Mouse (Mus musculus): ENCODE data around the gene Gm20388. TPM values are rescaled to one million over a fixed set of nuclear protein-coding genes. Genes with fewer than 3 reads are reported as not detected.
A peak's percentile ranks its signal among the peaks of the same experiment; 100 is the strongest.

Gm20388 gene
- polyA plus RNA-seq, 1 experiment from 2014 or later = not detected

DNA sequence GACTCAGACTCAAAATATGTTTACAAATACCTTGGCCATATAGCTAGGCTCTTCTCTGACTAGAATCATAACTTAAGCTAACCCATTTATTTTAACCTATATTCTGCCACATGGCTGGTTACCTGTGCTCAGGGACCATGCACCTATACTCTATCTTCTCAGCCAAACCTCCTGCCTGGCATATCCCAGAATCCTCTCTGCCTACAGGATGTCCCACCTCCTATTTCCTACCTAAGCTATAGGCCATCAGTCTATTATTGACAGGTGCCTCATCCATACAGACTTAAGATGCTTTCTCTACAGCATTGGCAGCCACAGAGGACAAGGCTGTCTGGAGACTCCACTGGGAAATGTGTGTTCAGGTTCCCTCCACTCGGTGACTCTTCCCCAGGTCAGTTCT, 1468.7 kb downstream of the Gm20388 start:
- 61% methylated on average over 1 of the region's 1 CpGs for WGBS (ENCODE audit: insufficient replicate concordance)
- Histone ChIP-seq H3K9ac (no peak overlapping the region), H3K4me3 (no peak overlapping the region), H3K36me3 (no peaks in the 10 kb centered on the region), H3K4me2 (no peak overlapping the region), H3K27ac (no peak overlapping the region), H3K4me1 (peaks cover 35% of the 10 kb centered on the region), H3K27me3 (replicated peaks) (peaks cover 34% of the 10 kb centered on the region), H3K9me3 (replicated peaks) (no peaks in the 10 kb centered on the region)
- ATAC-seq = no peak

DNA sequence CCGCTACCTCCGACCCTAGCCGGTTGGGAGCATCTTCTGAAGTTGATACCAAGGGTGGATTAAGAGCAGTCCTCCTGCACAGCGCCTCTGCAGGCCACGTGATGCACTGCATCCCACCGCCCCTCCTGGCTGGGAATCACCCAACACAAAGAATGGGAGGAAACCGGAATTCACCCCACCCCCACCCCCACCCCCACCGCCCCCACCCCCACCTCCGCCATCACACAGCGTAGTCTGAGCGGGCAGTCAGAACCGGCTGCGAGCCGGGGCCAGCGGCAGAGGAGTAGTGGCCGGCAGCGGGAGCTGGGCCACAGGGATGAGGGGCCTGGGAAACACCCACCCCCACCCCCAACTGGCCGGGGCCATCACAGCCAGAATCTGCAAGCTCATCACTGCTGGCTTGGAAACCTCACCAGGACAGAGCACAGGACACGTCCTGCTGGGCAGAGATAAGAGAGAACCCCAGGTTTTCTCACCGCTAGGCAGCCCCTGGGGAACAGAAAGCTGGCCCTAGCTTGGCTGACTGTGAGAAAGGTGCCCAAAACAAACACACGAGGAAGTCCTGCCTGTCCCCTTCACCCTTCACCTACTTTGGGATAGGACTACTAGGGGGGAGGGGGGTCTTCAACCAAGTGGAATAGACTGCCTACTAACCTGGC, 1472.1 kb downstream of the Gm20388 start:
- no peaks in the 10 kb centered on the region for H3K36me3 ChIP-seq
- WGBS (ENCODE audit: insufficient replicate concordance) = 1% methylated on average over 18 of the region's 21 CpGs
- peak overlapping the region; percentile 39; the same call in 1 of the 2 replicates for H3K9ac ChIP-seq
- H3K27ac ChIP-seq = peak overlapping the region; percentile 30
- peaks cover 18% of the 10 kb centered on the region for H3K4me1 ChIP-seq
- H3K9me3 ChIP-seq (replicated peaks) = no peaks in the 10 kb centered on the region
- ATAC-seq = peak; percentile 68
- peak overlapping the region; percentile 21 for H3K4me3 ChIP-seq
- H3K27me3 ChIP-seq (replicated peaks) = peaks cover 32% of the 10 kb centered on the region
- H3K4me2 ChIP-seq = peak overlapping the region; percentile 55

DNA sequence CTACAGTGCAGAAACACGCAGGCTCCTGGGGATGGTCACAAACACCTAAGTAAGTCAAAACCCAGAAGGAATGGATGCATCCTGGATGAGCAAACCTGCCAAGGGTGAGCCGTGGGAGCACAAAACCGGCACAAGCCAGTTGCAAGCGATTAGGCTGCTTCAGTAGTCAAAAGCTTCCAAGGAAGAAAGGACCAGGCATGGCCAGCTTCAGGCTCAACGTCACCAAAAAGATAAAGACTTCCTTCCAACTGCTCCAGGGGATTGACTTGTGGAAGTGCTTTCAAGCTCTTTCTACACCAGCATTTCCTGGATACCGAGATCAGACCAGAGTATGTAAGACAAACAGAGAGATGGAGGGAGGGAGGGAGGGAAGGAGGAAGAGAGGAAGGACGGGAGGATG, 1474.9 kb downstream of the Gm20388 start:
- H3K27ac ChIP-seq = no peak overlapping the region
- WGBS (ENCODE audit: insufficient replicate concordance) = 26% methylated on average over 7 of the region's 7 CpGs
- H3K27me3 ChIP-seq (replicated peaks) = peaks cover 45% of the 10 kb centered on the region
- no peak overlapping the region for H3K4me3 ChIP-seq
- no peaks in the 10 kb centered on the region for H3K36me3 ChIP-seq
- peaks cover 12% of the 10 kb centered on the region for H3K4me1 ChIP-seq
- H3K9ac ChIP-seq = no peak overlapping the region
- H3K9me3 ChIP-seq (replicated peaks) = no peaks in the 10 kb centered on the region
- H3K4me2 ChIP-seq = no peak overlapping the region
- no peak for ATAC-seq

DNA sequence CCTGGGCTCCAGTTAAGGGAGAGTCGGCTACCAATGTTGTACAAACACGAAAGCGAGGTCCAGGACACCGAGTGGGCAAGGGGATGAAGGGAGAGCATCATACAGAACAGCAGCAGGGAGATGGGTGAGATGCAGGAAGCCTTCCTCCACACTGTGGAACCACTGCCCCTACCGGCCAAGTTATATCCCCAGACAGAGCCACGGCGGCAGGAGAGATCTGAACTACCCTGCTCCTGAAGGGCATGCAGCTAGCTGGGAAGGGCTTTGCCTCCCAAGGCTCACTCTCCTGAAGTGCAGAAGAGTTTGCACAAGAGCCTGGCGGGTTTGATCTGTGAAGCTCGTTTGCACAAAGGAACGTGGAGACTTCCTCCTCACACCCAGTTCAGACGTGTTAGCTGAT, 1480.0 kb downstream of the Gm20388 start:
- Histone ChIP-seq H3K36me3 (no peaks in the 10 kb centered on the region), H3K9ac (no peak overlapping the region), H3K4me2 (no peak overlapping the region), H3K9me3 (replicated peaks) (no peaks in the 10 kb centered on the region), H3K27ac (no peak overlapping the region), H3K4me1 (peaks cover 4% of the 10 kb centered on the region; the same call in 1 of the 2 replicates), H3K4me3 (no peak overlapping the region), H3K27me3 (replicated peaks) (peaks cover 64% of the 10 kb centered on the region)
- no peak for ATAC-seq
- 11% methylated on average over 11 of the region's 11 CpGs for WGBS (ENCODE audit: insufficient replicate concordance)

DNA sequence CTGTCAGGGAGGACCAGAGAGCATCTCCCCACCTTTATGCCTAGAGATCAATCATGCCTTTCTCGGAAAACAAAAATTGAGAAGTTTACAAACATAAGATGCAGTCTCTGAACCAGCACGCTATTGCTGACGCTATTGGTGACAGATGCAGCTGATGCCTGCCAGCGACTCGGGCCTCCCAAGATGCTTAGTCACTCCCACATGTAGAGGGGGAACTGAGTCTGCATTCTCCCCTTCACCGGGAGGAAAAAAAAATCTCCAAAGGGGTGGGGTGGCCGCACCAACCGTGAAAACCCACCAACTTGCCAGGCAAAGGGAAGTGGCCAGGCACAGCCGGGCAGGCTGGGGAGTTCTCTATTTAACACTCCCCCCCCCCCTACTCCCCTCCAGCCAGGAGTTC, 1480.6 kb downstream of the Gm20388 start:
- H3K4me1 ChIP-seq = peaks cover 4% of the 10 kb centered on the region; the same call in 1 of the 2 replicates
- H3K4me2 ChIP-seq = no peak overlapping the region
- no peak overlapping the region for H3K27ac ChIP-seq
- no peaks in the 10 kb centered on the region for H3K36me3 ChIP-seq
- ATAC-seq = no peak
- H3K9ac ChIP-seq = no peak overlapping the region
- no peak overlapping the region for H3K4me3 ChIP-seq
- peaks cover 70% of the 10 kb centered on the region for H3K27me3 ChIP-seq (replicated peaks)
- WGBS (ENCODE audit: insufficient replicate concordance) = 2% methylated on average over 9 of the region's 9 CpGs
- H3K9me3 ChIP-seq (replicated peaks) = no peaks in the 10 kb centered on the region

DNA sequence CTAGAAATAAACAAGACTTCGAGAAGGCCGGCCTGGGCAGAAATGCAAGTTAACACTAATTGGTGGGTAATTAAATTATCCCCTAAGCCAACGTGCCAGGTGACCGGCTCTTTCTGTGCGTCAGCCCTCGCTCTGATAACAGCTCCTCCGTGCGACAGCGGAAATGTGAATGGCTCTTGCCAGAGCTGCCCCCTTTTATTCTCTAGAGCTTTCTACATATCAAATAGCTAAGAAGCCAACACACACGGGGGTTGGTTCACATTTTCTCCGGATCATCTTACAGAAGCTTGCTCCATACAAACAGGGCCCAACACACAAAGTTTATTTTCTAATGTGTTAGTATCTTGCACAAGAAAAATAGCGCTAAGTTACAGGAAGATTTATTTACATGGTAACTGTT, 1481.1 kb downstream of the Gm20388 start:
- no peak for ATAC-seq
- peaks cover 4% of the 10 kb centered on the region; the same call in 1 of the 2 replicates for H3K4me1 ChIP-seq
- peaks cover 73% of the 10 kb centered on the region for H3K27me3 ChIP-seq (replicated peaks)
- H3K36me3 ChIP-seq = no peaks in the 10 kb centered on the region
- H3K4me3 ChIP-seq = no peak overlapping the region
- H3K9me3 ChIP-seq (replicated peaks) = no peaks in the 10 kb centered on the region
- WGBS (ENCODE audit: insufficient replicate concordance) = 9% methylated on average over 12 of the region's 12 CpGs
- no peak overlapping the region for H3K9ac ChIP-seq
- no peak overlapping the region for H3K27ac ChIP-seq
- no peak overlapping the region for H3K4me2 ChIP-seq

DNA sequence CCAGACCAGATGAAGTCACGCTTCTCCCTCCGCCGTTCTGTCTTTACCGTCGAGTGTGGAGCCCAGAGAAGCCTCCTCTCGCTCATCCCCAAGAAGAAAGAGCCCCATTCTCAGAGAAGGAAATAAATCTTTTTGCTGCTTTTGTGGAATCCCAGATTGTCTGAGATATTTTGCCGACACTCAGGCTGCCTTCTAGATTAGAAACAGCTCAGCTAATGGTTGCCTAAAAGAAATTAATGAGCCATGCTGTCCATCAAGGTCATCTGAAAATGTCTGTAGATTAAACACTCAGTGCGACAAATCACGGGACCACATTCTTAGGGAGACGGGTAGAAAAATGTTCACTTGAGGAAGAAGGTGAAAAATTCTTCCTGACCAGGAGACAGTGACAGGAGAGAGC, 1481.8 kb downstream of the Gm20388 start:
- Histone ChIP-seq H3K4me1 (peaks cover 4% of the 10 kb centered on the region; the same call in 1 of the 2 replicates), H3K27me3 (replicated peaks) (peaks cover 73% of the 10 kb centered on the region), H3K36me3 (no peaks in the 10 kb centered on the region), H3K4me3 (no peak overlapping the region), H3K9me3 (replicated peaks) (no peaks in the 10 kb centered on the region), H3K9ac (no peak overlapping the region), H3K4me2 (no peak overlapping the region), H3K27ac (no peak overlapping the region)
- 52% methylated on average over 10 of the region's 10 CpGs for WGBS (ENCODE audit: insufficient replicate concordance)
- no peak for ATAC-seq

DNA sequence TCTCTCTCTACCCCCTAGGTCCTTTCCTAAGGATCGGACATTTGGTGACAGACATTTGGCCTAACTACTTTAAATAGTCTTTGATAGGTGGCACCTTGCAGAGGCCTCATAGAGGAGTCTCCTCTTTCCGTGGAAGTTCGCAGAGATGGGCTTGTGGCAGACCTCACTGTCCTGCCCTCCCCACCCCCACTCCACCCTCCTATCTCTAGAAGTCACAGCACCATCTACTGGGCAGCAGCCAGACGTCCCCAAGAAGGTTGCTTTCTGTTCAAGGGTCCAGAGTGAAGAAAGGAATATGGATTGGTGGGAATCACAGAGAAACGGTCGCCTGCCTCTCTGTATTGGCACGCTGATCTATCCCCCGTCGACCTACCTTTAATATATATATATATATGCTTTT, 1482.5 kb downstream of the Gm20388 start:
- ATAC-seq = no peak
- H3K4me1 ChIP-seq = peaks cover 4% of the 10 kb centered on the region; the same call in 1 of the 2 replicates

DNA sequence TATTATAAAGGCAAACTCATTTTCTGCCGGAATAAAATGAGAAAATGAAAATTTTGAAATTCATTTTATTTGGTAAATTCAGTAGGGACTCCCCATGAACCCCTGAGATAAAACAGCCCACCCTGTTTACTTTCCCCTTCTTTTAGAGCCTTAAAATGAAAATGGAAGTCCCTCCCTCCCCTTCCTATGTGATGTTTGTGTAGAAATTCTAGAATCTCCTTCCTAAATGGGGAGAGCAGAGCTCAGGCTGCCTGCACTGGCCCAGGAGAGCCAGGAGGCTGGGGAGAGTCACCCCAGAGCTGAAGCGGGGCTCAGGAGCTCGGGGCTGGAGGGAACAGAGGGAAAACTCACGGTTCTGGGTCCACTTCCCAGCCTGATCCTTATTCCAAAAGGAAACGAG, 1484.0 kb downstream of the Gm20388 start:
- 54% methylated on average over 5 of the region's 5 CpGs for WGBS (ENCODE audit: insufficient replicate concordance)

More for the DNA sequence above, 1482.5 kb downstream of the Gm20388 start:
- peaks cover 73% of the 10 kb centered on the region for H3K27me3 ChIP-seq (replicated peaks)
- no peaks in the 10 kb centered on the region for H3K36me3 ChIP-seq
- no peak overlapping the region for H3K27ac ChIP-seq
- H3K9me3 ChIP-seq (replicated peaks) = no peaks in the 10 kb centered on the region
- WGBS (ENCODE audit: insufficient replicate concordance) = 14% methylated on average over 9 of the region's 9 CpGs
- H3K9ac ChIP-seq = no peak overlapping the region
- no peak overlapping the region for H3K4me3 ChIP-seq
- no peak overlapping the region for H3K4me2 ChIP-seq

DNA sequence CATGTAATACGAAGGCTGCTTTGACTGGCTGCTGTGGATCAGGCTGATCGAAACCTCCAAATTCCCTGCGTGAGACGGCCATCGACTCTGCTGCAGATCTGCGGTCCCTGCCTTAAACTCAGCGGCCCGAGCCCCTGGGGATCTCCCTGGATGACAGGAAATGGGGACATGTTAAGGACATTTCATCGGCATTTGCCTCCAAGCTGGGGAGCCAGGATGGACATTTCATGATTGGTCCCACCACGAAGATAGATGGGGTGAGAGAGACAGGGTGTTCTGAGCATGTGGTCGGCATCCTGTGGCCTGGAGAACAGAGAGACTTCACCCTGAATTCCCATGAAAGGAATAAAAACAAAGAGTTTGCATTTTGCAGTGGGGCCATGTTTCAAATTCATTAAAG, 1484.7 kb downstream of the Gm20388 start:
- no peak overlapping the region for H3K9ac ChIP-seq
- H3K9me3 ChIP-seq (replicated peaks) = no peaks in the 10 kb centered on the region
- 54% methylated on average over 11 of the region's 11 CpGs for WGBS (ENCODE audit: insufficient replicate concordance)
- H3K36me3 ChIP-seq = no peaks in the 10 kb centered on the region
- H3K4me3 ChIP-seq = no peak overlapping the region
- peaks cover 62% of the 10 kb centered on the region for H3K27me3 ChIP-seq (replicated peaks)
- no peak overlapping the region for H3K4me2 ChIP-seq
- H3K4me1 ChIP-seq = peaks cover 4% of the 10 kb centered on the region; the same call in 1 of the 2 replicates
- no peak for ATAC-seq
- no peak overlapping the region for H3K27ac ChIP-seq

More for the DNA sequence above, 1484.0 kb downstream of the Gm20388 start:
- Histone ChIP-seq H3K9me3 (replicated peaks) (no peaks in the 10 kb centered on the region), H3K4me3 (no peak overlapping the region), H3K27me3 (replicated peaks) (peaks cover 68% of the 10 kb centered on the region), H3K4me2 (no peak overlapping the region), H3K36me3 (no peaks in the 10 kb centered on the region), H3K4me1 (peaks cover 4% of the 10 kb centered on the region; the same call in 1 of the 2 replicates), H3K27ac (no peak overlapping the region), H3K9ac (no peak overlapping the region)
- ATAC-seq = no peak

DNA sequence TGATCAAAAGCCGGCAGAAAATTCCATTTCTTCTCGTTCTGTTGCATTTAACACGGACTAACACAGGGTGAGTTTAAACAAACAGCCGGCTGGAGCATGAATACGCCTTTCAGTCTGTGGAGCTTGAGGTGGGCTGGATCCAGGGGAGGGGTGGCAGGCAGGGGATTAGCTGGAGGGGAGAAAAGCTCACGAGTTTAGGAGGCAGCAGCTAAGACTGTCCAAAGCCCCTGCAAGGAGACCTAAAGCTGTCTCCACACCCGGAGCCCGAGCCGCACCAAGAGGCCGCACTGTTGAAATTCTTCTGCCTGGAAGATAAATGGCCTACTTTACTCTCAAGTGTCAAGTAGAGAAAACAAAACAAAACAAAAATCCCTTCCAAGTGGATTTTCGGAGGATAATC, 1485.5 kb downstream of the Gm20388 start:
- H3K4me1 ChIP-seq = no peaks in the 10 kb centered on the region
- H3K9ac ChIP-seq = no peak overlapping the region
- no peak for ATAC-seq
- 46% methylated on average over 11 of the region's 11 CpGs for WGBS (ENCODE audit: insufficient replicate concordance)
- no peaks in the 10 kb centered on the region for H3K36me3 ChIP-seq
- no peak overlapping the region for H3K4me2 ChIP-seq
- H3K27ac ChIP-seq = no peak overlapping the region
- no peak overlapping the region for H3K4me3 ChIP-seq
- peaks cover 54% of the 10 kb centered on the region for H3K27me3 ChIP-seq (replicated peaks)
- no peaks in the 10 kb centered on the region for H3K9me3 ChIP-seq (replicated peaks)

DNA sequence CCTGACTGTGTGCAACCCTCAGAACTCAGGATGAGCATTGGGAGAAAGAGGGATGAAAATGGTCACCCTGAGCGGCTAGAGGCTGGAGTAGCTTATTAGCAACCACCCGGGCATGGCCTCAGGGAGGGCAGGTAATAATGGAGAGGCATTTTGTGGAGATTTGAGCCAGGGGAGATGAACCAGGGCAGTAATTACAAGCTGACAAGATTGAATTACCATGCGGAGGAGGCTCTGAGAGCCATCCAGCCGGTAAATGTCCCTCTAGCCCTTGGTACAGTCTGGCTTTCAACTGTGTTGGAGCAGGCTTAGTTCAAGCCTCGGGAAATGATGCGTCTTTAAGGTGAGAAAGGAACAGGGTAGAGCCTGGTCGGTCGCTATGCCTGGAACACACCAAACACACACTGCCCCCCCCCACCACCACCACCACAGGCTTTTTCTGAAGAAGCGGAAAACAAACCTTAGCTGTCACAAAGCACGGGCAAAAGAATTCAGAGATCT, 1486.6 kb downstream of the Gm20388 start:
- no peak overlapping the region for H3K9ac ChIP-seq
- H3K4me1 ChIP-seq = no peaks in the 10 kb centered on the region
- no peak overlapping the region for H3K4me2 ChIP-seq
- no peak overlapping the region for H3K27ac ChIP-seq
- H3K36me3 ChIP-seq = no peaks in the 10 kb centered on the region
- no peak overlapping the region for H3K4me3 ChIP-seq
- no peak for ATAC-seq
- 70% methylated on average over 10 of the region's 10 CpGs for WGBS (ENCODE audit: insufficient replicate concordance)
- H3K9me3 ChIP-seq (replicated peaks) = no peaks in the 10 kb centered on the region
- H3K27me3 ChIP-seq (replicated peaks) = peaks cover 44% of the 10 kb centered on the region

Measured in liver, embryonic 12.5 days (tissue).